Mouse (Mus musculus) heart, adult 18-20 months (tissue): Measurements from ENCODE around the gene Map3k4. TPM values are rescaled to one million over a fixed set of nuclear protein-coding genes. Genes with fewer than 3 reads are reported as not detected.
A peak's percentile ranks its signal among the peaks of the same experiment; 100 is the strongest.
"Not testable (repeated sequence)": the region's sequence is repeated elsewhere in the genome, so short reads cannot be mapped to it uniquely, and the experiment has no call there.

Experiments
- DNase-seq, 2 experiments: peaks; one replicate each; pipeline ENCODE4 v3.0.0; 2021 to 2022; ENCODE audit warnings: mixed read lengths in 1 of 2
- total RNA-seq, 2 experiments: library from RNA; stranded (reverse); gene quantifications; 2 replicates each; pipeline ENCODE4 v1.2.3; 2021

Gene Map3k4
- total RNA-seq, 2 experiments from 2014 or later: 44.7 to 49.8 TPM

- not testable (repeated sequence) for DNase-seq
These were observed 94.0 kb downstream of the Map3k4 start for GRCm38 (mm10) chr17:12224551-12224950.

DNA sequence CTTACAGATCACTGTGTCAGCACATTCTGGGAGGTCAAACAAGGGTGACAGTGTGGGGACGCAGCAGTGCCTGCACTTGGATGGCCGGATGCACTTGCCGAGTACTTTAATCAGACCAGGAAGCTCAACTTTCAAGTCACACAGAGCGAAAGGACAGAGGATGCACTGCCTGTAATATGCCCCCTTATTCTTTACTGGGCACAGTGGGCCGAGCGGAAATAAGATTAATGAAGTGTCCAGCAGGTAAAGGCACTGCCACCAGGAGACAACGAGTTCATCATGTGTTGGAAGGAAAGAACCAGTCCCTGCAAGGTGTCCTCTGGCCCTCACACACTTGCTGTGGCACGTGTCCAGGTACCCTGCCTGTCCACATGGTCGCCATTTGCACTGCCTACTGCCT lies 94.5 kb downstream of the Map3k4 start:
- DNase-seq: no peak

DNA sequence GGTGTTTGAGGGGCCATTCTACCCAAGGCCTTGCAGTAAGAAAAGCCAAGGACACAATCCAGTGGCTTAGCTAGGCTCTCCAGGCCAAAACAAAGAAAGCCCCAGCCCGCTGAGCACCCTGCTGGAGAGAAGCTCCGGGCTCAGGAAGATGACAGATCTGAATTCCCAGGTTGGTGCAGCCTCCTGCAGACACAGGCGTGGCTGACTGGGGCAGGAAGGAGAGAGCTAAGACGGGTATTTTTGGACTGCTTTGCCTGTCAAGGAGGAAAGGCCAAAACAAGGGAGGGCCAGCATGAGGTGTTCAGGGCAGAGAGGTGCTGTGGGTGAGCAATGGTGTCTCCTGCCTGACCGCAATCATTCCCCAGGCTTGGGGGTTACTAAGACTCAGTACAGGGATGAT lies 94.9 kb downstream of the Map3k4 start:
- no peak for DNase-seq

- no peak for DNase-seq
These were observed 96.7 kb downstream of the Map3k4 start for GRCm38 (mm10) chr17:12221926-12222325.

DNA sequence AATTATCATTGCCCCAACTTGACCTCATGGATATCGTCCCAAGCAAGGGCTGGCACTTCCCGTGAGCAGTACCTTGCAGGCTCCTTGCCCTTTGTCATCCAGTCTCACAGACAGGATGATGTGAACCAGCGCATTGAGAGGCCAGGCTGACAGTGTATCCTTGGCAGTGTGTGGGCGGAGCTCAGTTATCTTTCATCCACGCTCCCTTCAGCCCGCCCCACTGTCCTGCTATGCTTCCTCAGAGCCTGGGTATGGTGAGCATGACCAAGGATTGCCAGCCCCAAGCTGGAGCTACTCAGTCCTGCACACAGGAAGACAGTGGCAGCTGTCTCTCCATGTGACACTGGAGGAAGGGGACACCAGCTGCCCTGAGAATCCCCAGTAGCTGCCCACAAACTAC lies 102.4 kb downstream of the Map3k4 start:
- no peak for DNase-seq

- no peak for DNase-seq
These were observed 105.2 kb downstream of the Map3k4 start for GRCm38 (mm10) chr17:12213430-12213829.

- no peak for DNase-seq
These were observed 106.3 kb downstream of the Map3k4 start for GRCm38 (mm10) chr17:12212341-12212740.

GRCm38 (mm10) chr17:12211890-12212289 lies 106.7 kb downstream of the Map3k4 start:
- DNase-seq: no peak

DNA sequence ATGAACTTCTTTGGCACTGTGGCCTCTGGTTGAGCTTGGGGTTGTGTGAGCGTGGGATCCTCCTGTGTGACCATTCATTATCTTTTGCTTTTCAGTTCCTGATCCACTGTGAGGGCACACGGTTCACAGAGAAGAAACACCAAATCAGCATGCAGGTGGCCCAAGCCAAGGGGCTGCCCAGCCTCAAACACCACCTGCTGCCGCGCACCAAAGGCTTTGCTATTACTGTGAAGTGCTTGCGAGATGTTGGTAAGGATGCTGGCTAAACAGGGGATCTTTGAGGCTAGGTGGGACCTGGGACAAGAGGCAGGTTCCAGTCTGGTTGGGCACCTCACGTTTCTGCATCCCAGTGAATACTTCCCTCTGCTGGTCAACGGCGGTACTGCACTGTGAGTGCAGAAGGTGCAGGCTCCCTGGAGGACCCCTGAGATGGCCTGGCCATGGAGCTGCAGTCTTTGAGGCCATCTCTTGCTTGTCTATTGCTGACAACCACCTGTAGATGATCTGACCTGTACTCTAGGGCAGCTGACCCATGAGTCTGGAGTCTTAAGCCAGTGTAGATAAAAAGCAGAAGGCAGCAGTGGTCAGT lies 108.0 kb downstream of the Map3k4 start:
- peak; percentile 69 to 94 for DNase-seq

GRCm38 (mm10) chr17:12209481-12209880 lies 109.1 kb downstream of the Map3k4 start:
- DNase-seq: no peak

- no peak for DNase-seq
These were observed 111.5 kb downstream of the Map3k4 start for GRCm38 (mm10) chr17:12207022-12207548.

DNA sequence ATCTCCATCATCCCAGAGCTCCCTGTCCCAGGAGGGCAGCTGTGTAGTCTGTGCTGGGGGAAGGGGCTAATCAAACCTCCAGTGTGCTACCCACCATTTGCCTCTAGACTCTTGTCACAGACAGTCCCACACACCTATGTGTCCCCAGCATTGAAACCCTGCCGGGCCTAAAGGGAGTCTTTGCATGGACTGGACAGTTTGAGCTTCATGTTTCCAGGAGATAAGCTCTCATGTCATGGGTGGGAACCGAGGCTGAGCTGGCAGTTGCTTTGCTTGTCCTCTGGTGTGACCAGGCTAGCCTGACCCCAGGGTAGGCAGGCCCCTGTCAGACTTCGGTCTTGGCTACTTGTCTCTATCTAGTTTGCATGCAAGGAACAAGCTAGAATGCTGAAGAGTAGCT lies 112.3 kb downstream of the Map3k4 start:
- DNase-seq: no peak

- no peak for DNase-seq
These were observed 112.9 kb downstream of the Map3k4 start for GRCm38 (mm10) chr17:12205694-12206075.

DNA sequence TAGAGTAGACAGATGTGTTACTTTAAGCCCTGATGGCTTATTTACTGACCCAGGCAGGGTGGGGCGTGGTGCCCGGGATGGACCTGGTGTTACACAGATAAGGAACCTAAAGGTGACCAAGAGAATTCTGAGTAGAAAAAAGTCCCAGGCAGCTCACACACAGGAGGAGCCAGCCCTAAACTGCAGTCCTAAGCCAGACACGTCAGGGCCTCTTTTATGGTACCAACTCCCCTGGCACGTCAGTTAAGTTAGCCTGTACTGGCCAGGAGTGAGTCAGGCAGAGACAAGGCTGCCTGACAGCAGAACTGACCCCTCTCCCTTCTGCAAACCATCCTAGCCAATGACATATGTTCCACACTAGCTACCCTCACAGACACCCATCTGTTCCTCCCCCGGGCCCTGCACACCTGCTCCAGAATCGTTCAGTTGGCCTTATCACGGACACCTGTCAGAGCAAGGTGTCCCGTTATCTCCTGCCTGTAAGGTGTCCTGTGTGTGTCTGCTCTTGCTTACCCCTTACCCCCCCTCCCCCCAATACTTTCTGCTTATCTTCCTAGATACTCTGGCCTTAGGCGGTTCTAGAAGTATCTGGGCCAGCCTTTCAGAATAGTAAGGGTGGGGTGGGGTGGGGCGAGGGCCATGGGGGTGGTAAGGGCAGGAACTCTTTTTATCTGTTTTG lies 113.4 kb downstream of the Map3k4 start:
- no peak for DNase-seq

DNA sequence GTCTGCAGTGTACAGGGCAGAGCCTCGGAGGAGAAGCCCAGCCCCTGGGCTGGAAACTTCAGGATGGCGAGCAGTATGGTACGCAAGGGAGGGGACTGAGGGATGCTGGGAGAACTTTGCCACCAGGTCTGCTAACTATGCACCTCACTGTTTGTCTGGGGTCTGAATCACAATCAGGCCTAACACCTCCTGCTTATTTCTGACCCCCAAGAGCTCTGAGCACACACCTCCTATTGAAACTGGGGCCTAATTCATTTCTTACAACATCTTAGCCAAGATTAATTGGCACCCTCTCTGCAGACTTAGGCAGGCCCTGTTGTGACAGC lies 113.9 kb downstream of the Map3k4 start:
- DNase-seq: no peak

DNA sequence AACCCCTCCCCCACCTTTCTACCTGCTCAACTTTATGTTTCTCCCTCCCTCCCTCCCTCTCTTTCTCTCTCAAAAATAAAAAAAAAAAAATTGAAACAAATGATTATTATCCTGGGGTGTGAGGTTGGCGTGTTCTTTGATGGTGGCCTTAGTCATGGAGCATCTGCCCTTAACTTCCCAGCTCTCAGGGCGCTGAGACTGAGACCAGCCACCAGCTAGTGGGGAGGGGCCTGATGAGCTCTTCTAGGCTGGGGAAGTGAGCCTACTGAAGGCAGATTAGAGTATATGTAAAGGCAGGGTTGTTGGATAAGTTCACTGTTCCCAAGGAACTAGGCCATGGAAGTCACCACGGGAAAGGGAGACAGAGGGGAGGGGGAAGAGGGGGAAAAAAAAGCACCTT lies 114.3 kb downstream of the Map3k4 start:
- no peak for DNase-seq

DNA sequence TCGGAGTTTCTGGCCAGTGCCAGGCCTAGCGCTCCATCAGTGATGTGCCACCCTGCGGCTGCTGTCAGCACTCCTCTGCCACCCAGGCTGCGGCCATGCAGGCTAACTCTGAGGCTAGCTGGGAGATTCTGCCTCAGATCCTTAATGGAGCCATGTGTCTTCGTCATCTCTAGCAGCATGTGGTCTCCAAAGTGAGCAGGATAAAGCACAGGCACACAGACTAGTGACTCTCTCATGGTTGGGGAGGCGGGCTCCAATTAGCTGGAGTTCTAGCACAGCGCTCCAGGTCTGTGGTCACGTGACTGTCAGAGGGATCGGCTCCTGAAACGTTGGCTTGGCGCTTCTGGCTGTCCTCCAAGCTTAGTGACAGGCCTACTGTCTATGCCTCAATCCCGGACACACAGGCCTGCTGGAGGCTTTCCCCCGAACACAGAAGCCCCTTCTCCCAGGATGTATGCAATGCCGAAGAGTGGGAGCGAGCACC lies 115.1 kb downstream of the Map3k4 start:
- peak; percentile 27 to 29 for DNase-seq

- no peak for DNase-seq
These were observed 117.5 kb downstream of the Map3k4 start for GRCm38 (mm10) chr17:12201086-12201485.

DNA sequence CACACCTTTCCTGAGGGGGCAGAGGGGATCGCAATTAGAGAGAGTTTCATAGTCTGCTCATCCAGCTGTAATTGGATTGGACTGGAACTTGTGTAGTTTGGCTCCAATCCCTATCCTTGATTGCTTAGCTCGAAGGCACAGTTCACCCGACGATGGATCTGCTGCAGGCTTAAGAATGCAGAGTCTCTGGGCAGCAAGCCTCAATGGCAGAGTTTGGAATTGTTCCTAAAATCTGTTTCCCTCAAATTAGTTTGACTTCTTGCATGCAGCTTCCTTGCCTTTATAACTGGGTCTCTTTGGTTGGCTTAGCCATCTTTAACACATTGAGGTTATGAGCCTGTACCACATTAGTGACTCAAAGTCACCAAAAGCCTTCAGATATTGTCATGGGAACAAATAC lies 118.7 kb downstream of the Map3k4 start:
- DNase-seq: no peak

DNA sequence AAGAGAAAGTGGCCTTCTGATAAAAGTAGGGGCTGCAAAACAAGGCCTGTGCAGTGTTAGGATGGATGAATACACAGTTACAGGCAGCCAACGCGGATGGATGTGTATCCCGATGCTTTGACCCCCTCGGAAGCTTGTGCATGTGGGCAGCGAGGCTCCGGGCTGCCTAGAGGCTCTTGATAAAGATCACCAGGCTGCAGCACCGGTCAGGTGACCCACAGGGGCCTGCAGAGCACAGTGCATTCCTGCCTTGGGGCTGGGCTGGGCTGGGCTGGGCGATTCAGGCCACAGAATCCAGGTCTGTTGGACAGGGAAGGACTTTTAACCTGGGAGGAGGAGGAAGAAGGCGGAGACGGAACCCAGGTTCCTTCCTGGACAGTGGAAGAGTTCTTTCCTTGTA lies 123.0 kb downstream of the Map3k4 start:
- no peak for DNase-seq

DNA sequence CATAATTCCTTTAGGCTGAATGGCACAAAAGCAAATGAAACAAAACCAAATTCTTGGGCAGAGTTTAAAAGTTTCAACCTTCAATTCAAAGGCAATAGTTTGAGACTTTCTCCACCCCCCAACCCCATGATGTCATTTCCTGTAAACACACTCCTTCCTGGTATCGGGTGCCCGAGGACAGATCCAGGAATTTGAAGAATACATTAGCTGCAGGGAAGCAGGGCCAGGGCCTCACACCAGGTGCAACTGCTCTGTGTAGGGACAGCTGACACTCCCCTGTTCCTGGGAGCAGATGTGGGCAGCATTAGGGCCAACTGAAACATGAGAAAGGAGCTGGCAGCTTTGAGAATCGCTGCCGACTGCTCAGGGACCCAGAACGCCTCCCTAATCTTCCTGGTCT lies 123.5 kb downstream of the Map3k4 start:
- DNase-seq: peak; percentile 19 to 31

- DNase-seq: peak; percentile 25 to 33
These were observed 130.8 kb downstream of the Map3k4 start for GRCm38 (mm10) chr17:12187782-12188181.

GRCm38 (mm10) chr17:12186341-12186740 lies 132.3 kb downstream of the Map3k4 start:
- no peak for DNase-seq

GRCm38 (mm10) chr17:12185855-12186254 lies 132.7 kb downstream of the Map3k4 start:
- DNase-seq: no peak
